Mouse (Mus musculus): ENCODE data around the gene Dgkh. TPM values are rescaled to one million over a fixed set of nuclear protein-coding genes. Genes with fewer than 3 reads are reported as not detected.
A peak's percentile ranks its signal among the peaks of the same experiment; 100 is the strongest.
"Not testable (repeated sequence)": the region's sequence is repeated elsewhere in the genome, so short reads cannot be mapped to it uniquely, and the experiment has no call there.

Dgkh gene
- total RNA-seq, 1 experiment from 2014 or later = 17.9 TPM

- no peak for ATAC-seq (replicated peaks; ENCODE audit: insufficient number of reproducible peaks, low FRiP score, low TSS enrichment, poor library complexity, severe bottlenecking)
Measured at GRCm38 (mm10) chr14:78725307-78725956, 7.1 kb downstream of the Dgkh start.

- ATAC-seq (replicated peaks; ENCODE audit: insufficient number of reproducible peaks, low FRiP score, low TSS enrichment, poor library complexity, severe bottlenecking) = no peak; the same call in 1 of the 2 replicates
Measured at GRCm38 (mm10) chr14:78724414-78725306, 7.9 kb downstream of the Dgkh start.

GRCm38 (mm10) chr14:78723655-78724054, 8.9 kb downstream of the Dgkh start:
- ATAC-seq (replicated peaks; ENCODE audit: insufficient number of reproducible peaks, low FRiP score, low TSS enrichment, poor library complexity, severe bottlenecking) = not testable (repeated sequence)

- no peak for ATAC-seq (replicated peaks; ENCODE audit: insufficient number of reproducible peaks, low FRiP score, low TSS enrichment, poor library complexity, severe bottlenecking)
Measured at GRCm38 (mm10) chr14:78722031-78722430, 10.5 kb downstream of the Dgkh start.

- no peak for ATAC-seq (replicated peaks; ENCODE audit: insufficient number of reproducible peaks, low FRiP score, low TSS enrichment, poor library complexity, severe bottlenecking)
Measured at GRCm38 (mm10) chr14:78716035-78716434, 16.5 kb downstream of the Dgkh start.

- no peak for ATAC-seq (replicated peaks; ENCODE audit: insufficient number of reproducible peaks, low FRiP score, low TSS enrichment, poor library complexity, severe bottlenecking)
Measured at GRCm38 (mm10) chr14:78712565-78713148, 19.9 kb downstream of the Dgkh start.

GRCm38 (mm10) chr14:78710647-78711046, 21.9 kb downstream of the Dgkh start:
- ATAC-seq (replicated peaks; ENCODE audit: insufficient number of reproducible peaks, low FRiP score, low TSS enrichment, poor library complexity, severe bottlenecking) = no peak

- no peak for ATAC-seq (replicated peaks; ENCODE audit: insufficient number of reproducible peaks, low FRiP score, low TSS enrichment, poor library complexity, severe bottlenecking)
Measured at GRCm38 (mm10) chr14:78705616-78706015, 27.0 kb downstream of the Dgkh start.

- no peak for ATAC-seq (replicated peaks; ENCODE audit: insufficient number of reproducible peaks, low FRiP score, low TSS enrichment, poor library complexity, severe bottlenecking)
Measured at GRCm38 (mm10) chr14:78703989-78704388, 28.6 kb downstream of the Dgkh start.

- ATAC-seq (replicated peaks; ENCODE audit: insufficient number of reproducible peaks, low FRiP score, low TSS enrichment, poor library complexity, severe bottlenecking) = no peak
Measured at GRCm38 (mm10) chr14:78703361-78703760, 29.2 kb downstream of the Dgkh start.

GRCm38 (mm10) chr14:78702048-78702447, 30.5 kb downstream of the Dgkh start:
- ATAC-seq (replicated peaks; ENCODE audit: insufficient number of reproducible peaks, low FRiP score, low TSS enrichment, poor library complexity, severe bottlenecking) = no peak

GRCm38 (mm10) chr14:78701501-78701900, 31.1 kb downstream of the Dgkh start:
- no peak for ATAC-seq (replicated peaks; ENCODE audit: insufficient number of reproducible peaks, low FRiP score, low TSS enrichment, poor library complexity, severe bottlenecking)

GRCm38 (mm10) chr14:78701087-78701486, 31.5 kb downstream of the Dgkh start:
- peak; percentile 70 for ATAC-seq (replicated peaks; ENCODE audit: insufficient number of reproducible peaks, low FRiP score, low TSS enrichment, poor library complexity, severe bottlenecking)

- no peak for ATAC-seq (replicated peaks; ENCODE audit: insufficient number of reproducible peaks, low FRiP score, low TSS enrichment, poor library complexity, severe bottlenecking)
Measured at GRCm38 (mm10) chr14:78699634-78700033, 32.9 kb downstream of the Dgkh start.

GRCm38 (mm10) chr14:78699196-78699595, 33.4 kb downstream of the Dgkh start:
- peak; percentile 62 for ATAC-seq (replicated peaks; ENCODE audit: insufficient number of reproducible peaks, low FRiP score, low TSS enrichment, poor library complexity, severe bottlenecking)

- no peak for ATAC-seq (replicated peaks; ENCODE audit: insufficient number of reproducible peaks, low FRiP score, low TSS enrichment, poor library complexity, severe bottlenecking)
Measured at GRCm38 (mm10) chr14:78694121-78694520, 38.5 kb downstream of the Dgkh start.

GRCm38 (mm10) chr14:78692602-78693001, 40.0 kb downstream of the Dgkh start:
- no peak for ATAC-seq (replicated peaks; ENCODE audit: insufficient number of reproducible peaks, low FRiP score, low TSS enrichment, poor library complexity, severe bottlenecking)

GRCm38 (mm10) chr14:78691926-78692487, 40.6 kb downstream of the Dgkh start:
- ATAC-seq (replicated peaks; ENCODE audit: insufficient number of reproducible peaks, low FRiP score, low TSS enrichment, poor library complexity, severe bottlenecking) = peak; percentile 56

GRCm38 (mm10) chr14:78690883-78691282, 41.7 kb downstream of the Dgkh start:
- no peak for ATAC-seq (replicated peaks; ENCODE audit: insufficient number of reproducible peaks, low FRiP score, low TSS enrichment, poor library complexity, severe bottlenecking)

Measured in monocyte, adult 5-6 weeks (primary cell).